Mouse (Mus musculus) megakaryocyte, embryonic 14.5 days (primary cell): ENCODE measurements around the gene Man1c1.

Experiments used
- FLI1 ChIP-seq: IDR thresholded peaks from 2 replicates; pipeline ENCODE4 v1.6.1; 2012; ENCODE audit warnings: low read length, inconsistent platforms, mixed read lengths
- GATA1 ChIP-seq: IDR thresholded peaks from 3 replicates; pipeline ENCODE4 v1.6.1; 2012; ENCODE audit warnings: mixed read lengths, low read length, inconsistent platforms, borderline replicate concordance

DNA sequence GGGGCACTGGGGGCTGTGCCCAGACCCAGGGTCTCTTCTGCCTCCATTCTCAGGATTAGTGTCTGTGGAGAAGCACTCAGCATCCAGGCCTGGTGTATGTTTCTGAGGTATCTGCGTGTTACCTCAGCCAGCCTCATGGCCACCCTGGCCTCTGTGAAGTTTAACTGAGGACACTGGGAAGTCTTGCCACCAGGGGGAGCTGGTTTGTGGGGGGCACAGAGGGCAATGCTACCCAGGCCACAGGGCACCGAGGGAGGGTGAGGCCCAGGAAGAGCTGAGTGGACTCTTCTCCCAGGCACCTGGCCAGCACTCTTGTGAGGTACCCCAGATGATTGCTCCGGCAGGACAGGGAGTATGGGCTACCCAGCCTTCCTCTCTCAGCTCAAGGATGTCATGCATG lies 120.6 kb downstream of the Man1c1 start:
- TF ChIP-seq GATA1 (no peak), FLI1 (no peak)
